Mouse (Mus musculus): ENCODE results near the gene Tbc1d22a.

DNA sequence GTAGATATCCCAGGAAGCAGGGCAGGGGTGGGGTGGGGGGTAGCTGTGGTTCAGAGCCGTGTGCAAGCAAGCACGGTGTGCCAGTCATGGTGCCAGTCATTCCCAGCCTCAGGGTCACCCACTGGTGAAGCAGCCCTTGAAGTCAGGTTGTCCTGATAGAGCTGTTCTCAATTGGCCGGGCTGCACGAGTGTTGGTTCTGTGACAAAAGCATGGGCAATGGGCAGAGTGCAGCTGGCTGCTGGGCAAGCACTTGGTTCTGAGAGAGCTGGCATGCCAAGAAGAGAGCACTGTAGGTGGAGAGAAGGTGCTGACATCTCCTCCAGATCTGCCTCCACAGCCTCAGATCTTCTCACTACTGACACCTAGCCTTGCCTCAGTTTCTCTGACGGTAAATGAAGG lies 41.9 kb downstream of the Tbc1d22a start:
- no peak for TF ChIP-seq CTCF (IDR thresholded peaks at IDR 0.05; ENCODE audit: borderline replicate concordance, control insufficient read depth, extremely low read depth, insufficient read depth, low read length, poor library complexity)
- no peak for TF ChIP-seq POLR2A (IDR thresholded peaks at IDR 0.05; ENCODE audit: control insufficient read depth, extremely low read depth, insufficient read depth, low read length, poor library complexity)

Data from thymus, adult 2 months (tissue).